Mouse (Mus musculus): ENCODE data around the gene Gm9767. TPM values are rescaled to one million over a fixed set of nuclear protein-coding genes. Genes with fewer than 3 reads are reported as not detected.

The Gm9767 gene
- not detected in 2 replicates for polyA plus RNA-seq (2015; fragmentation: Nextera tagmentation; extraction: Ambion mirVana)

- H3K27me3 ChIP-seq, result peaks cover 32% of the 10 kb centered on the region
- no peaks in the 10 kb centered on the region for H3K9me3 ChIP-seq (replicated peaks)
- peak within 1 kb of the TSS; percentile 43 for H3K4me3 ChIP-seq (replicated peaks)
- no peak for DNase-seq
- H3K36me3 ChIP-seq, result no peaks in the 10 kb centered on the region
- no peak within 1 kb of the TSS for H3K9ac ChIP-seq
- H3K4me1 ChIP-seq (replicated peaks), result no peaks in the 10 kb centered on the region
- 5% methylated on average over 51 of the region's 52 CpGs for WGBS (ENCODE audit: insufficient replicate concordance)
- no peak for ATAC-seq (ENCODE audit: low read depth)
- H3K27ac ChIP-seq, result no peak within 1 kb of the TSS
- H3K4me2 ChIP-seq, result peak within 1 kb of the TSS; percentile 61
Observed at GRCm38 (mm10) chr10:26077671-26078481, at the start of gene Gm9767. TSS of gene Gm9767 (plus strand) at chr10:26078255.

DNA sequence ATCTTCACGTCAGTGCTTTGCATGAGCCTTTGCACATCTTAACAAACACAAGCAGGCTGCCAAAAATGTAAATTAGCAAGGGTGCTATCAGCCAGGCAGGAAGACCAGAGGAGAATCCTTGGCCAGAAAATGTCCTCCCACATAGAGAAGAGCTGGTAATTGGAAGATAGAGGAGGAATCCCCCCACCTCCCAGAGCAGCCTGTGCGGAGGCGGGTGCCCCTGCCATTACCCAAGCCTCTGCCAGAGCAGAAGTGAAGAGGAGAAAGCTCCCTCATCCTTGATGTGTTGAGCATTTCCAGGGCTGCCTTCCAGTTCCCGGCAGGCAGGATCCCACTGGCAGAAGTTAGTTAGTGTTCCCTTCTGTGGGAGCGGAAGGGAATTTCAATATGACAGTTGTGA lies 43.1 kb upstream of the Gm9767 start:
- WGBS (ENCODE audit: insufficient replicate concordance), result 60% methylated on average over 5 of the region's 5 CpGs
- Histone ChIP-seq H3K9me3 (replicated peaks) (no peaks in the 10 kb centered on the region), H3K4me3 (replicated peaks) (no peak overlapping the region), H3K4me2 (no peak overlapping the region), H3K27me3 (no peaks in the 10 kb centered on the region), H3K27ac (no peak overlapping the region), H3K9ac (no peak overlapping the region), H3K36me3 (no peaks in the 10 kb centered on the region), H3K4me1 (replicated peaks) (no peaks in the 10 kb centered on the region)
- ATAC-seq (ENCODE audit: low read depth), result no peak
- no peak for DNase-seq

- H3K9ac ChIP-seq, result no peak overlapping the region
- no peaks in the 10 kb centered on the region for H3K4me1 ChIP-seq (replicated peaks)
- H3K4me3 ChIP-seq (replicated peaks), result no peak overlapping the region
- no peak for DNase-seq
- WGBS (ENCODE audit: insufficient replicate concordance), result 65% methylated on average over 2 of the region's 2 CpGs
- H3K36me3 ChIP-seq, result no peaks in the 10 kb centered on the region
- no peak for ATAC-seq (ENCODE audit: low read depth)
- no peak overlapping the region for H3K4me2 ChIP-seq
- H3K27ac ChIP-seq, result no peak overlapping the region
- H3K27me3 ChIP-seq, result no peaks in the 10 kb centered on the region
- H3K9me3 ChIP-seq (replicated peaks), result no peaks in the 10 kb centered on the region
Observed at GRCm38 (mm10) chr10:26051177-26051576, 26.9 kb upstream of the Gm9767 start.

- Histone ChIP-seq H3K4me1 (replicated peaks) (no peaks in the 10 kb centered on the region), H3K27ac (no peak overlapping the region), H3K4me3 (replicated peaks) (no peak overlapping the region), H3K4me2 (no peak overlapping the region), H3K9me3 (replicated peaks) (no peaks in the 10 kb centered on the region), H3K36me3 (no peaks in the 10 kb centered on the region), H3K9ac (no peak overlapping the region), H3K27me3 (no peaks in the 10 kb centered on the region)
- DNase-seq (no peak), ATAC-seq (ENCODE audit: low read depth) (no peak)
- 79% methylated on average over 3 of the region's 3 CpGs for WGBS (ENCODE audit: insufficient replicate concordance)
Observed at GRCm38 (mm10) chr10:26059662-26060307, 18.3 kb upstream of the Gm9767 start.

GRCm38 (mm10) chr10:26063071-26063470 lies 15.0 kb upstream of the Gm9767 start:
- DNase-seq (no peak), ATAC-seq (ENCODE audit: low read depth) (no peak)
- Histone ChIP-seq H3K27me3 (no peaks in the 10 kb centered on the region), H3K27ac (no peak overlapping the region), H3K4me3 (replicated peaks) (no peak overlapping the region), H3K9ac (no peak overlapping the region), H3K9me3 (replicated peaks) (no peaks in the 10 kb centered on the region), H3K36me3 (no peaks in the 10 kb centered on the region), H3K4me1 (replicated peaks) (no peaks in the 10 kb centered on the region), H3K4me2 (no peak overlapping the region)
- WGBS (ENCODE audit: insufficient replicate concordance), result 57% methylated on average over 4 of the region's 4 CpGs

DNA sequence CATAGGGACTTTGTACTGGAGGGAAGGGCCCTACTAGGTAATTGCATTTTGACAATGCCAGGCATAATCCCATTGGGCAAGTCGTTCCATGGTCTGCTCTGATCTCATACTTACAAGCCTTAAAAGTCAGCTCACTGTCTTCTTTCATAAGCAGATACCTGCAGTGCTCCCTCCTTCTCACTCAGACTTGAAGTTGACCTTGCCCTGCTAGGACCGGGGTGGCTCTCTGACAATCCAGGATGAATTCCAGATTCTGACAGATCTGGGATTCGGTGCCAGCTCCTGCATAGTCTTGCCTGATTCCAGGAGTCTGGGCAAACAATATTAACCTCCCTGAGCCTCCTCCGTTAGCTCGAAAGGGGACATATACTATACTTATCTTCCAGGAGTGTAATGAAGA lies 6.1 kb upstream of the Gm9767 start:
- Histone ChIP-seq H3K27ac (no peak overlapping the region), H3K27me3 (peaks cover 8% of the 10 kb centered on the region), H3K9ac (no peak overlapping the region), H3K36me3 (no peaks in the 10 kb centered on the region), H3K4me3 (replicated peaks) (no peak overlapping the region), H3K4me2 (no peak overlapping the region), H3K4me1 (replicated peaks) (no peaks in the 10 kb centered on the region), H3K9me3 (replicated peaks) (no peaks in the 10 kb centered on the region)
- WGBS (ENCODE audit: insufficient replicate concordance), result 62% methylated on average over 5 of the region's 5 CpGs
- ATAC-seq (ENCODE audit: low read depth), result no peak
- DNase-seq, result no peak

DNA sequence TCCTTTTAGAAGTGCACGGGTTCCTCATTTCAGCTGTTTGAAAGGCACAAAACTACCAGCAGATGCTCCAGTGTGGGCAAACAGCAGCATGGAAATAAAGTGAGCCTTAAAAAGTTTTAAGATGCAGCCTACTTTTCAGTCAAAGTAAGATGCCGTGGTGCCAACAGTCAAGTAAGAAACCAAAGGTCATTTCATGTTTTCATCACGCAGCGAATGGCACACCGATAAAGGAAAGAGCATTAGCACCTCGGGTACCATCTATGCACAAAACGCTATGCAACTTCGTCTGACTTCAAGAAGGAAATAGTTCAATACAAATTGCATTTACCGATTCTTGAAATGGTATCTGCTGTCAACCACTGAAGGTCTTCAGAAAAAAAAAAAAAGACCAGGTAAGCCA lies 1.1 kb upstream of the Gm9767 start:
- H3K9ac ChIP-seq, result no peak overlapping the region
- H3K4me1 ChIP-seq (replicated peaks), result no peaks in the 10 kb centered on the region
- peaks cover 32% of the 10 kb centered on the region for H3K27me3 ChIP-seq
- H3K36me3 ChIP-seq, result no peaks in the 10 kb centered on the region
- no peak for ATAC-seq (ENCODE audit: low read depth)
- no peaks in the 10 kb centered on the region for H3K9me3 ChIP-seq (replicated peaks)
- no peak overlapping the region for H3K4me2 ChIP-seq
- no peak for DNase-seq
- no peak overlapping the region for H3K27ac ChIP-seq
- 68% methylated on average over 9 of the region's 9 CpGs for WGBS (ENCODE audit: insufficient replicate concordance)
- no peak overlapping the region for H3K4me3 ChIP-seq (replicated peaks)

GRCm38 (mm10) chr10:26078521-26079142 lies 577 bp downstream of the Gm9767 start, which contains the start of gene Tmem200a:
TSS of gene Tmem200a (minus strand) at chr10:26079052.
- peaks cover 32% of the 10 kb centered on the region for H3K27me3 ChIP-seq
- no peaks in the 10 kb centered on the region for H3K4me1 ChIP-seq (replicated peaks)
- H3K9me3 ChIP-seq (replicated peaks), result no peaks in the 10 kb centered on the region
- H3K36me3 ChIP-seq, result no peaks in the 10 kb centered on the region
- H3K27ac ChIP-seq, result no peak within 1 kb of the TSS
- no peak for ATAC-seq (ENCODE audit: low read depth)
- H3K4me3 ChIP-seq (replicated peaks), result peak within 1 kb of the TSS; percentile 43
- H3K4me2 ChIP-seq, result peak within 1 kb of the TSS; percentile 61
- H3K9ac ChIP-seq, result no peak within 1 kb of the TSS
- under 1% methylated on average over 41 of the region's 46 CpGs for whole genome bisulfite sequencing (ENCODE audit: insufficient replicate concordance)
- DNase-seq, result peak; percentile 0

- Histone ChIP-seq H3K36me3 (no peaks in the 10 kb centered on the region), H3K27me3 (peaks cover 32% of the 10 kb centered on the region), H3K9ac (no peak overlapping the region), H3K9me3 (replicated peaks) (no peaks in the 10 kb centered on the region), H3K4me1 (replicated peaks) (no peaks in the 10 kb centered on the region), H3K27ac (no peak overlapping the region), H3K4me2 (no peak overlapping the region), H3K4me3 (replicated peaks) (no peak overlapping the region)
- WGBS (ENCODE audit: insufficient replicate concordance), result 41% methylated on average over 3 of the region's 3 CpGs
- ATAC-seq (ENCODE audit: low read depth), result no peak
- DNase-seq, result no peak
Observed at GRCm38 (mm10) chr10:26079678-26080077, 1.6 kb downstream of the Gm9767 start.

GRCm38 (mm10) chr10:26082081-26082480 lies 4.0 kb downstream of the Gm9767 start:
- ATAC-seq (ENCODE audit: low read depth) (no peak), DNase-seq (no peak)
- Histone ChIP-seq H3K4me2 (no peak overlapping the region), H3K9me3 (replicated peaks) (no peaks in the 10 kb centered on the region), H3K27ac (no peak overlapping the region), H3K4me3 (replicated peaks) (no peak overlapping the region), H3K36me3 (no peaks in the 10 kb centered on the region), H3K27me3 (peaks cover 24% of the 10 kb centered on the region), H3K9ac (no peak overlapping the region), H3K4me1 (replicated peaks) (no peaks in the 10 kb centered on the region)
- 43% methylated on average over 4 of the region's 4 CpGs for WGBS (ENCODE audit: insufficient replicate concordance)

- no peak overlapping the region for H3K27ac ChIP-seq
- WGBS (ENCODE audit: insufficient replicate concordance), result 49% methylated on average over 3 of the region's 3 CpGs
Observed at GRCm38 (mm10) chr10:26103330-26103982, 25.4 kb downstream of the Gm9767 start.

More at GRCm38 (mm10) chr10:26103330-26103982, 25.4 kb downstream of the Gm9767 start:
- DNase-seq, result no peak
- Histone ChIP-seq H3K9me3 (replicated peaks) (no peaks in the 10 kb centered on the region), H3K4me2 (no peak overlapping the region), H3K4me1 (replicated peaks) (no peaks in the 10 kb centered on the region), H3K36me3 (no peaks in the 10 kb centered on the region), H3K4me3 (replicated peaks) (no peak overlapping the region), H3K9ac (no peak overlapping the region), H3K27me3 (no peaks in the 10 kb centered on the region)
- ATAC-seq (ENCODE audit: low read depth), result no peak

Measured in liver, embryonic 13.5 days (tissue).